Mouse (Mus musculus): Measurements from ENCODE around the gene Nudt19. TPM values are rescaled to one million over a fixed set of nuclear protein-coding genes. Genes with fewer than 3 reads are reported as not detected.

Nudt19 gene
- total and polyA plus RNA-seq, 2 experiments from 2014 or later, result 62.5 to 148 TPM

DNA sequence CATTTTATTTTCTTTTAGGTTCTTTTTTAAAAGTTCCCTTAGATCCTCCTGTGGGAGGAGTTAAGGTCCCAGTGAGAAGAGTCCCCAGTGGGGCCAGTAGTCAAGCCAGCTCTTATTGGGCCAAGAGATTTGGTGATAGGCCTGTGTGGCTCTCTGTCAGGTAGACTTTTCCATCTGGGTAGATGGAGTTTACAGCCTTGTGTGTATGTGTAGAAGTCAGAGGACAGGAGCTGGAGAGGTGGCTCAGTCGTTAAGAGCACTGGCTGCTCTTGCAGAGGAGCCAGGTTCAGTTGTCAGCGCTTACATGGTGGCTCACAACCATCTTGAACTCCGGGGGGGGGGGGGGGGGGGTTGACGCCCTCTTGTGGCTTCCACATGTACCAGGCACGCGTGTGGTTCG, 33.4 kb upstream of the Nudt19 start:
- Histone ChIP-seq H3K4me1 (ENCODE audit: insufficient read depth) (peaks cover 15% of the 10 kb centered on the region), H3K27ac (ENCODE audit: low read depth, low read length) (no peak overlapping the region), H3K4me2 (ENCODE audit: low read depth) (no peak overlapping the region), H3K36me3 (ENCODE audit: insufficient read depth) (peaks cover 19% of the 10 kb centered on the region), H3K9ac (no peak overlapping the region), H3K27me3 (ENCODE audit: insufficient read depth, low read length) (peaks cover 4% of the 10 kb centered on the region), H3K9me3 (ENCODE audit: low read length) (no peaks in the 10 kb centered on the region), H3K4me3 (ENCODE audit: low read depth, low read length) (no peak overlapping the region)
- 71% methylated on average over 7 of the region's 7 CpGs for WGBS
- ATAC-seq (no peak), DNase-seq (no peak)
- no peak for TF ChIP-seq CTCF (IDR thresholded peaks at IDR 0.05; ENCODE audit: low read depth)

DNA sequence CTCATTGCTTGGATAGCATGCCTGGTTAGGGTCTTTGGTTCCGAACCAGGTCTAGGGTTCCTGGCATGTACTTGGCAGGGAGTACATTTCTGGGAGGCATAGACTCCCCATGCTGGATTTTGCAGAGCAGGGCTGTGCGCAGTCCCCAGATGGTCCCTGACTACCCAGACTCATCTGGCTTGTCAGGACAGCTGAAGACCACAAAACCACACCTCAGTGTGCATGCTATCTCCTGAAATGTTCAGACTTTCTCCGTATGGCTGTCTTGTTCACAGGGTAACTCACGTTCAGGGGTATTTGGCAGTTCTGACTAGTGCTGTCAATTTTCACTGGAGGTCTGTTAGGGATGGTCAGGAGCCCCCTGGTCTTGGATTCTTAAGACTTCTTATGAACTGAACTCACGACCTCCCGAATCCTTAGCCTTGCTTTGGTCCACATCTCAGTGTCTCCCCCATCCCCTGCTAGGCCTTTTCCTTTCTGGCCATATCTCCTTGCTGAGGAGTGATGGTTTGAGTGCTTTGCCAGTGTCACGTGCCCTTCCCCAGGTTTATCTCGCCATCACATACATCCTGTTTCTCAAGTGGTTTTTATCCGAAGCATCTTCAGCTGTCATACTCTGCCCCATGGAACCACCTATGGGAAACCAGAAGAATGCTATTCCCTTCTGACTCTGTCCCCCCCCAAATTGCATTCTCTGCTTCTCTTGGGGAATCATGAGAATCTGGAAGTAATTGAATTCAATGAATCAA, 32.8 kb upstream of the Nudt19 start:
- no peak for TF ChIP-seq CTCF (IDR thresholded peaks at IDR 0.05; ENCODE audit: low read depth)
- no peak overlapping the region for H3K4me2 ChIP-seq (ENCODE audit: low read depth)
- no peak overlapping the region for H3K9ac ChIP-seq
- no peak overlapping the region for H3K27ac ChIP-seq (ENCODE audit: low read depth, low read length)
- no peak for DNase-seq
- no peak for ATAC-seq
- WGBS, result 84% methylated on average over 9 of the region's 9 CpGs
- peaks cover 17% of the 10 kb centered on the region for H3K36me3 ChIP-seq (ENCODE audit: insufficient read depth)
- H3K27me3 ChIP-seq (ENCODE audit: insufficient read depth, low read length), result peaks cover 11% of the 10 kb centered on the region
- no peak overlapping the region for H3K4me3 ChIP-seq (ENCODE audit: low read depth, low read length)
- H3K4me1 ChIP-seq (ENCODE audit: insufficient read depth), result peaks cover 15% of the 10 kb centered on the region
- no peaks in the 10 kb centered on the region for H3K9me3 ChIP-seq (ENCODE audit: low read length)

DNA sequence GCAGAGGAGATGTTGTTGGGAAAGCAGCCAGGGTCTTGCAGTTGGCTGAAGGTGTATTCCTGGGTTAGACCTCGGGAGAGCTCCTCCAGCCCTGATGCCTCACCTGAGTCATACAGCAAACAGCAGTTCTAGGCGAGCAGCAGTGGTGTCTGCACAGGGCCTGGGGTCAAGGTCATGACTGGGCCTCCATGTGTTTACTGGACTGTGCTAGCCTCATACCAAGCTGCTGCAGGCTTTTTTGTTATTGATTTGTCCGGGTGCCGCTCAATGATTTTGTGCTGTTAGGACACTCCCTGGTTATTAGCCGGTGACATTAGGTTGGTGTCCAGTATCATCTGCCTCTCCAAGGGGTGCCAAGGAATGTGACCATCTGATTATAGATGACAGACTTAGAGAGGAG, 31.6 kb upstream of the Nudt19 start:
- no peak overlapping the region for H3K4me3 ChIP-seq (ENCODE audit: low read depth, low read length)
- H3K4me1 ChIP-seq (ENCODE audit: insufficient read depth), result peaks cover 15% of the 10 kb centered on the region
- no peak overlapping the region for H3K9ac ChIP-seq
- WGBS, result 86% methylated on average over 5 of the region's 5 CpGs
- H3K27me3 ChIP-seq (ENCODE audit: insufficient read depth, low read length), result peaks cover 19% of the 10 kb centered on the region
- no peak for ATAC-seq
- no peak overlapping the region for H3K27ac ChIP-seq (ENCODE audit: low read depth, low read length)
- 0 out of 2 replicates have a peak, but pooled peaks cover 8% of the 10 kb centered on the region for H3K36me3 ChIP-seq (ENCODE audit: insufficient read depth)
- H3K9me3 ChIP-seq (ENCODE audit: low read length), result no peaks in the 10 kb centered on the region
- DNase-seq, result no peak
- TF ChIP-seq CTCF (IDR thresholded peaks at IDR 0.05; ENCODE audit: low read depth), result no peak
- 0 out of 2 replicates have a peak overlapping the region, but pooled peaks have one; percentile 99 for H3K4me2 ChIP-seq (ENCODE audit: low read depth)

DNA sequence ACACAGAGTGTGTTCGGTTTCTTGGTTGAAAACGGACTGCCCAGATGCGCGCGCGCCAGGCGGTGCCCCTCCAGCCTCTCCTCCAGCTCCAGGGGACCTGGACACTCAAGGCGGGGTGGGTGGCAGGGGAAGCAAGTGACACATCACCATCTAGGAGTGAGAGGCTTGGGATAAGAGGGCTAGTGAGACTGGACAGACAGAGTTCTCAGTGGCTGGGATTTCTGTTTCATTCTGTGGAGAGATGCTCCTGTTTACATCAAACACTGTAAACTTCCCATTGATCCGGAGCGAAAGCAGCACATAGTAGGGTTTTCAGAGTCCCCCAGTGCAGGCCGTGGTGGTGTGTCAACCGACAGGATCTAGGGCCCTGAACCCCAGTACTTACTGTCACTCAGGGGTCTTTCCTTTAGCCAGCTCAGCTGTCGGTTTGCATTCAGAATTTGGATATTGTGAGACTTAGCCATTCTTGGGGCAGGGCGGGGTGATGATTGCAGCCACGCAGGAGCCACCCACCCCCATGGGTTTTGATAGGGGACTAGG, 30.9 kb upstream of the Nudt19 start:
- Histone ChIP-seq H3K4me1 (ENCODE audit: insufficient read depth) (peaks cover 15% of the 10 kb centered on the region), H3K4me3 (ENCODE audit: low read depth, low read length) (peak overlapping the region; percentile 83), H3K4me2 (ENCODE audit: low read depth) (peak overlapping the region; percentile 99), H3K27me3 (ENCODE audit: insufficient read depth, low read length) (peaks cover 22% of the 10 kb centered on the region), H3K36me3 (ENCODE audit: insufficient read depth) (0 out of 2 replicates have a peak, but pooled peaks cover 2% of the 10 kb centered on the region), H3K9me3 (ENCODE audit: low read length) (no peaks in the 10 kb centered on the region), H3K9ac (peak overlapping the region; percentile 73), H3K27ac (ENCODE audit: low read depth, low read length) (peak overlapping the region; percentile 29; the same call in 1 of the 2 replicates)
- WGBS, result 18% methylated on average over 15 of the region's 15 CpGs
- no peak for DNase-seq
- ATAC-seq, result no peak
- TF ChIP-seq CTCF (IDR thresholded peaks at IDR 0.05; ENCODE audit: low read depth), result no peak

DNA sequence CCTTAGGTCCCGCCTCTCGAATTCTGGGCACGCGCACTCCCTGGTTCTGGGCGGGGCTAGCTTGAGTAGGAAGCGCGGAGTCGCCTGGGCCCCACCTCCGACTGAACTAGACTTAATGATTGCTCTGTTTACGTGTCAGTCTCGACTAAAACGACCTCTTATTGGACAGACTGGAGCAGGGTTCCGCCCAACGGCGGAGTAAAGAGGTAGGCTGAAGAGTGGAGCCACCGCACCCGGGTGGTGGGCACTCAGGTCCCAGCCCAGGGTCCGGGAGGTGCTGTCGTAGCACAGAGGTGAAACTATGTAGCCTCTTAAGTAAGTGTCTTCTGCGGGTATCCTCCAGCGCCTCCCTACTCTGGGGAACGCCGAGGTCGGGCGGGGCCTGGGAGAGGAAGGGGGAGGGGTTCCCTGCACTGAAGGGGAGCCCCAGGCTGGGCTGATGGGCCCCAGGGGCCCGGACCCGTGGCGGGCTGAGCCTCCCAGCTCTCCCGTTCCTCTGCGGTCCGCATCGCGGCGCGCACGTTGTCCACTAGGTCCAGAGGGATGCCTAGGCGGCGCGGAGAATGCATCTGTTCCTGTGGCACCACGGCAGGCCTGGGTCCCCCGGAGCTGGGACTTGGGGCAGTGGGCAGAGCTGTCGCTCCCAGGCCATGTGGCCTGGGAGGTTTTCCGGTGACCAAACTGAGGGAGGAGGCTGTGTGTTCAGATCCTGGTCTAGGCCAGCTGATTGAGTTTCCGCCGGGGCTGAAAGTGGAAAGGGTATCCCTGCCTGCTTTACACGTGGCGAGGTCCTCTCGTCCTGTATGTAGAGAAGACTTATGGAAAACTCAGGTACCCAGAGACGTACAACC, 30.2 kb upstream of the Nudt19 start, which contains the start of gene Ankrd27:
TSS of gene Ankrd27 (plus strand) at position 190 of the 851 bp plus-strand sequence.
- ATAC-seq, result peak; percentile 98
- H3K9me3 ChIP-seq (ENCODE audit: low read length), result no peaks in the 10 kb centered on the region
- H3K4me2 ChIP-seq (ENCODE audit: low read depth), result peak within 1 kb of the TSS; percentile 99
- no peaks in the 10 kb centered on the region for H3K36me3 ChIP-seq (ENCODE audit: insufficient read depth)
- DNase-seq, result peak; percentile 97
- 1% methylated on average over 49 of the region's 49 CpGs for WGBS
- peaks cover 15% of the 10 kb centered on the region for H3K4me1 ChIP-seq (ENCODE audit: insufficient read depth)
- no peak; the same call in 1 of the 2 replicates for TF ChIP-seq CTCF (IDR thresholded peaks at IDR 0.05; ENCODE audit: low read depth)
- H3K27ac ChIP-seq (ENCODE audit: low read depth, low read length), result peak within 1 kb of the TSS; percentile 29; the same call in 1 of the 2 replicates
- peaks cover 22% of the 10 kb centered on the region for H3K27me3 ChIP-seq (ENCODE audit: insufficient read depth, low read length)
- peak within 1 kb of the TSS; percentile 73 for H3K9ac ChIP-seq
- peak within 1 kb of the TSS; percentile 83 for H3K4me3 ChIP-seq (ENCODE audit: low read depth, low read length)

DNA sequence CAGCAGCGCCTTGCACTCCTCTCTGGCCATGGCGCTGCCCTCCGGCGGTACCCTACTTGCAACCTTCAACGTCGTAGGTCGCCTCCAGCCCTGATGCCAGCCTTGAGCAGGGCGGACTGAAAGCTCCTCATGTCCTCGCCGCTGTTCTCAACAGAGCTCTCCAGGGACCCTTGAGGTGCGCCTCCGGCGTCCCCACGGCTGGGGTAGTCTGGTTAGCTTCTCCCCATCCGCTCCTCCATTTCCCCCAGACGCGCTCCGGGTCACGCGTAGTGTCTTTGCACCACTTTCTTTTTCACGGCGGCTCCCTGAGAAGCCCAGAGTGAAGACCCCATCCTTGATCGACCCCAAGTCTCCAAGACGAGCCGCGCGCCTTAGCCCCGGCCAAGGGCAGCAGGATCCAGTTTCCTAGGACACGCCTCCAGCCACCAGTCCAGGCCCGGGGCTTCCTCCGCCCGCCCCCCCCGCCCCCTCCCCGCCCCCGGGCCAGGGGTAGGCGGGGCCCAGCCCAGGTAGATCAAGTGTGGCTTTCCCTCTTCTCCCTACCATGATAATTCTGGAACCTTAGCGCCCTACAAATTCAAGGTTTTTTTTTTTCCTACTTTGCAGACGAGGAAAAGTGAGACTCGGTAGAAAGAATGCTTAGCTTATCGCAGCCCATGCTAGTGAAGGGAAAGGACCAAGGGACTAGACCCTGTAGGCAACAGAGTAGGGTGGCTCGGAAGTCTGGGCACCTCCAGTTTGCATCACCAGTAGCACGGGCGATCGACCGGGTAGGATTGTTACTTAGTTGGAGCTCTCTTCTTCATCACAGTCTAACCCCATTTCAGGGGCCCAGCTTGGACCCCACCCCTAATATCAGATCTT, 29.3 kb upstream of the Nudt19 start, which contains the start of gene Rgs9bp:
TSS of gene Rgs9bp (minus strand) at position 392 of the 864 bp plus-strand sequence.
- DNase-seq, result peak; percentile 16

More for the DNA sequence above, 29.3 kb upstream of the Nudt19 start, which contains the start of gene Rgs9bp:
- WGBS, result 3% methylated on average over 45 of the region's 45 CpGs
- Histone ChIP-seq H3K36me3 (ENCODE audit: insufficient read depth) (no peaks in the 10 kb centered on the region), H3K27me3 (ENCODE audit: insufficient read depth, low read length) (peaks cover 22% of the 10 kb centered on the region), H3K9ac (peak within 1 kb of the TSS; percentile 73), H3K27ac (ENCODE audit: low read depth, low read length) (0 out of 2 replicates have a peak within 1 kb of the TSS, but pooled peaks have one; percentile 29), H3K4me3 (ENCODE audit: low read depth, low read length) (peak within 1 kb of the TSS; percentile 83), H3K4me2 (ENCODE audit: low read depth) (peak within 1 kb of the TSS; percentile 99), H3K4me1 (ENCODE audit: insufficient read depth) (peaks cover 15% of the 10 kb centered on the region), H3K9me3 (ENCODE audit: low read length) (no peaks in the 10 kb centered on the region)
- TF ChIP-seq CTCF (IDR thresholded peaks at IDR 0.05; ENCODE audit: low read depth), result no peak
- peak; percentile 63 for ATAC-seq
